Mouse (Mus musculus): ENCODE measurements around the gene Igfbp3. TPM values are rescaled to one million over a fixed set of nuclear protein-coding genes. Genes with fewer than 3 reads are reported as not detected.

Gene Igfbp3
- total RNA-seq, 2 experiments from 2014 or later: 34.1 to 43.8 TPM

GRCm38 (mm10) chr11:7178724-7179123 lies 35.0 kb downstream of the Igfbp3 start:
- intact Hi-C loops (cut with DNase I): no loop called here
- no peak for DNase-seq

GRCm38 (mm10) chr11:7173664-7174063 lies 40.1 kb downstream of the Igfbp3 start:
- no peak for DNase-seq
- intact Hi-C loops (cut with DNase I): no loop called here

- DNase-seq: no peak
- intact Hi-C loops (cut with DNase I): no loop called here
These were observed 44.1 kb downstream of the Igfbp3 start for GRCm38 (mm10) chr11:7169645-7170044.

GRCm38 (mm10) chr11:7164416-7164815 lies 49.3 kb downstream of the Igfbp3 start:
- intact Hi-C loops (cut with DNase I): no loop called here
- no peak for DNase-seq

- intact Hi-C loops (cut with DNase I): no loop called here
- peak in 1 of 2 experiments; percentile 34 for DNase-seq
These were observed 52.1 kb downstream of the Igfbp3 start for GRCm38 (mm10) chr11:7161502-7162174.

GRCm38 (mm10) chr11:7160637-7161101 lies 53.1 kb downstream of the Igfbp3 start:
- DNase-seq: peak in 1 of 2 experiments; percentile 9
- intact Hi-C loops (cut with DNase I): no loop called here

- no peak for DNase-seq
These were observed 53.6 kb downstream of the Igfbp3 start for GRCm38 (mm10) chr11:7160146-7160545.

GRCm38 (mm10) chr11:7158196-7158595 lies 55.5 kb downstream of the Igfbp3 start:
- intact Hi-C loops (cut with DNase I): no loop called here
- no peak for DNase-seq

More at GRCm38 (mm10) chr11:7160146-7160545, 53.6 kb downstream of the Igfbp3 start:
- intact Hi-C loops (cut with DNase I): no loop called here

GRCm38 (mm10) chr11:7156427-7156826 lies 57.3 kb downstream of the Igfbp3 start:
- intact Hi-C loops (cut with DNase I): no loop called here
- DNase-seq: no peak

Other genes with a start within 250 kb of the Igfbp3 start
- 1 to 10 TPM; 1.0 to 1.7 TPM for gene Adcy1, start 150.4 kb downstream of the Igfbp3 start, total RNA-seq (2021)
- gene Gm11985, start 25.4 kb downstream of the Igfbp3 start, total RNA-seq (2021): not detected
- not detected for gene Igfbp1, start 16.1 kb downstream of the Igfbp3 start, total RNA-seq (2021)